Mouse (Mus musculus) thymus, postnatal 4 days (tissue): ENCODE measurements around the gene Abcg8.

Experiments used
- DNase-seq: peaks from one replicate; pipeline ENCODE4 v3.0.0; 2021

The Abcg8 gene

GRCm38 (mm10) chr17:84675951-84676366 lies at the start of gene Abcg8:
Gene Abcg8, plus strand, starts transcription at chr17:84676302.
- no peak for DNase-seq

DNA sequence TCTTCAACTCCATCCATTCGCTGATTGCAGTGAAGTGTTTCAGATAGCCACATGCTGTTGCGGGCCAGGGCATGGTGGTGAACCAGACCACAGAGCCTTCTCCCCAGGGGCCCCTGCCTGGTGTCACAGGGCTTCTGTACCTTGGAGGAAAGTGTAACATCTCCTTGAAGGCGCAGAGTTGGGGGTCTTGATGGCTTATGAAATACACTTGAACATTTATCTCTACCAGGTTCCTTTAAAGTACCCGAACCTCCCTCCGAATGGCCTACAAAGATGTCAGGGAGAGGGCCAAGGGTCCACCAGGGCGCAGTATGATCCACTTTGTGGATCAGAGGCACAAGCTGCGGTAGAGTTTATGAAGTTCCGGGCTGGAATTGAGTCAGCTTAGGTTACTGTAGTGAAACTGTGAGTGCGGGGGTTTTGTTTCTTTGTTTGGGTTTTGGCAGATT lies 49.2 kb upstream of the Abcg8 start:
- no peak for DNase-seq

DNA sequence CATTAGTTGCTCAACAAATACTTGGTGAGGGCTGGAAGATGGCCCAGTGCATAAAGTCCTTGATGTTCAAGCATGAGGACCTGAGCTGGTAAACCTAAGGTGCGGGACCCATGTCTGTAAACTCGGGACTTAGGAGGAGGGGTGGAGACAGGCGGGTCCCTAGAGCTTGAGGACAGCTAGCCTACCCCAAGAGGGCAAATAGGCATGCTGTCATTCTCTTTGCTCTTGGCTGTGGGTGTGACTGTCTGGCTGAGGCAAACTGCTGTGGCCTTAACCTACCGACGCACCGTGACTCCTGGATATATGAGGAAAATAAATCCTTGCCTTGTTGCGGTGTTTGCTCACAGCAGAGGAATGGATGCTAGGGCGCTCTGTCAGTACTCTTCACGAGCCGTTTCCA lies 48.4 kb upstream of the Abcg8 start:
- DNase-seq: no peak

- no peak for DNase-seq
Observed at GRCm38 (mm10) chr17:84628611-84629010, 47.5 kb upstream of the Abcg8 start.

- DNase-seq: no peak
Observed at GRCm38 (mm10) chr17:84631836-84632235, 44.3 kb upstream of the Abcg8 start.

DNA sequence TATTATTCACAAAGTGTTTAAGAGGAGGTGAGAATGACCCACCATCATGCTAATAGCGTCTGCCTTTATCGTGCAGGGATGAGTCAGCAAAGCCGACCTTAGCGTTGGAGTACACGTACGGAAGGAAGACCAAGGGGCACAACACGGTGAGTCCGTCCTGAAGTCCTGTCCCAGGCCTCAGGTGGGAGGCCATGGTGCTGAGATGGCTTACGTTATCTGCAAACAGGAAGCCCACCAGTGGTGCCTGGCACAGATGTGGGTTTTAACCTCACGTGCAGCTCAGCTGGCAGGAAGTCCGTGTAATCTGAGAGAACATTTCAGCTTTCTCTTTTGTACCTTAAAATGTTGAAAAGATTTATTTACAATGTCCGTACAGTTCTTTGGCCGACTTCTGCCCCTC lies 42.7 kb upstream of the Abcg8 start:
- DNase-seq: peak; percentile 62

DNA sequence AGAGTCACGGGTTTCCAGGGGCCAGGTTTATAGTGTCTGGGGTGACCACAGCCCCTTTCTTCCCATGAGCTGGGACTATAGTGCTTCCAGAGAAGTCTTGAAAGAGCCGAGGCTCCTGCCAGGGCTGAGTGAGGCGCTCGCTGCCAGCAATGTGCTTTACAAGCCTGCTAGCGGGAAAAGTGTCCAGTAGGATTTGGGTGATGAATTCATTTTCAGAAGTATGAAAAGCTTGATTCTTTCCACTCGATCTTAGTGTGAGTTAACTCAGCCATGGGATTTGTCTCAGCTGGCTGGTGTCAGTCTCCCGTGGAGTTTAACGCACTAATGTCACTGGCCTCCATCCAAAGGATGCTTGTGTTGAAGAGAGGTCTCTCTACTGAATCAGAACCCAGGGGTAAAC lies 39.8 kb upstream of the Abcg8 start:
- no peak for DNase-seq

- no peak for DNase-seq
Observed at GRCm38 (mm10) chr17:84637971-84638370, 38.1 kb upstream of the Abcg8 start.

DNA sequence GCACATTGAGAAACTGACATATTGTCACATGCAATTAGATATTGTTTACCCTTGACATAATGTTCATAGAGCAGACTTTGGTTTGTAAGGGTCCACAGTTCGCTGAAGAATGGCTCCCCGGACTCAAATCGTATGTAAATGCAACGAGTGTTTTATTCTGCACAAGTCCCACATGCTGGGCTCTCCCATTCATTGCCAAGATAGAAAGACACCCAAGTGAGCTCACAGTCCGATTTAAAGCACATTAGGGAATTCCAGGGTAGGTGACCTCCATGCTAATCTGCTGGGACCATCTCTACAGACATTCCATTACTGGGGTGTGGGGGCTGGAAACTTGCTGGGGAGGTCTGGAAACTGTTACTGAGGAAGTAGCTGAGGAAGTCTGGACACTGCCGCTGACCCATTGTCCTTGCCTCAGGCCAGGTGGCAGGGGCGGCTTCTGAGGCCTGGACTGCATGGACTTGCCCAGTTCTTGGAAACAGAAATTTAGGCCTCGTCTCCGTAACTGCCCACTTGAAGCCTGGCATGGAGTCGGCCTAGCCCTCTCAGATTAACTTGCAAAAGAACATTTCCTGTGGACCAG lies 36.2 kb upstream of the Abcg8 start:
- DNase-seq: no peak

DNA sequence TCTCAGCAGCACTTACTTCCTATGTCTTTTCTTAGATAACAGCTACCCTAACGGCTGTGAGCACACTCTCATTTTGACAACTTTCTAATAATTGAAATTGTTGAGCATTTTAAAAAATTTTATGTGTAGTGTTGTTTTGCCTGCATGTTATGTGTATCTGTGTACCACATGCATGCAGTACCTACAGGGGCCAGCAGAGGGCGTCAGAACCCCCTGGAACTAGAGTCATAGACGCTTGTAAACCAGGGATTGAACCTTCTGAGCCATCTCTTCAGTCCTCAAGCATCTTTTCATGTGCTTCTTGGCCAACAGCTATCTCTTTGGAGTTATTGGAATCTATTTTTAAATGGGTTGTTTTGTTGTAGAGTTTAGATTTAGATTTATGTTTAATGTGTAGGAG lies 34.2 kb upstream of the Abcg8 start:
- peak; percentile 84 for DNase-seq

DNA sequence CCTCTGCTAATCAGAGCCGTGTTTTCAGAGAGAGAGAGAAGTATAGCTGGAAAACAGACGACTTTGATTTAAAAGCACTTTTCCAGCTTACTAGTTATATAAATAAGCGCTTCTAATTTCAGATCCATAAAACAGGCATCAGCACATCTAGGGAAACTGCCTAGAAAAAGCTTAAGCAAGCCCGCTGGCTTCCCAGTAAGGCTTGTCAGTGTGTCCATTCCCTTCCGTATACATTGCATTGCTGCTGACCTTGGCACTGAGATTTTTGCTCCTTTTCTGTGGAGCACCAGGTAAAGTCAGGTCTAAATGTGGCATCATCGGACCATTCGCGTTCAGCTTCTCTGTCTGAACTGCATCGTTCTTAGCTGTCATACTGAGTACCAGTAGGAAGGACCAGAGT lies 33.8 kb upstream of the Abcg8 start:
- no peak for DNase-seq

DNA sequence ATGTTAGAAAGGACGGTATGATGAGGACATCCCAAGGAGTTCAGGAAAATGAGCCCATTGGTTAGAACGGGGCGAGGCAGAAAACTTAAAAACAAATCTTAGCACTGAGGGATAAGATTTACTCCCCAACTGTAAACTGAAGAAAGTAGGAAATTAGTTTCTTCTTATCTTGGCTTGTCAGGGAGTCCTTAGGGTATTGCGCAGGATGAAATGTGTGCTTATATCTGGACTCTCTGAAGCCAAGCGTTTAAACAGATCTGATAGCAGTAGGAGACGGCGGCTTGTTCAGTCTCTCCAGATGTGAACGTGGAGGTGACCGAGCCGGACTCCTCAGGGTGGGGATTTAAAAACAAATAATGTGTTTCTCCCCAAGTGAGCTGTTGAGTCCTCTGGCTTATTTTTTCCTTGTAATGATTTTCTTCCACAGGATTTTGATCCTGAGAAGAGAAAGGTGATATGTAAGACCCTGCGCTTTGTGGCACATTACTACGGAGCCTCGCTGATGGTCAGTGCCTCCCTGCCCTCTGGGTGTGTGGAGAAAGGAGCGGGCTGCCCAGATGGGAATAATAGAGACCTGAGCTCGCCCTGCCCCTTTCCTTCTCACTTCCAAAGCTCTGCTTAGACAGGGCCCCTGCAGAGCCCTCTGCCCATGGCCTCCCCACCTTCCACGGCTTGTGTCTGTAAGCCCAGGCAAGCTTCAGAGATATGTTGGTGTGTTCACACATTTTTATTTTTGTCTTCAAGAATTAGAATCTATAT lies 31.6 kb upstream of the Abcg8 start:
- no peak for DNase-seq

GRCm38 (mm10) chr17:84645119-84645518 lies 31.0 kb upstream of the Abcg8 start:
- no peak for DNase-seq

- DNase-seq: no peak
Observed at GRCm38 (mm10) chr17:84645894-84646293, 30.2 kb upstream of the Abcg8 start.

GRCm38 (mm10) chr17:84646477-84646876 lies 29.6 kb upstream of the Abcg8 start:
- no peak for DNase-seq

DNA sequence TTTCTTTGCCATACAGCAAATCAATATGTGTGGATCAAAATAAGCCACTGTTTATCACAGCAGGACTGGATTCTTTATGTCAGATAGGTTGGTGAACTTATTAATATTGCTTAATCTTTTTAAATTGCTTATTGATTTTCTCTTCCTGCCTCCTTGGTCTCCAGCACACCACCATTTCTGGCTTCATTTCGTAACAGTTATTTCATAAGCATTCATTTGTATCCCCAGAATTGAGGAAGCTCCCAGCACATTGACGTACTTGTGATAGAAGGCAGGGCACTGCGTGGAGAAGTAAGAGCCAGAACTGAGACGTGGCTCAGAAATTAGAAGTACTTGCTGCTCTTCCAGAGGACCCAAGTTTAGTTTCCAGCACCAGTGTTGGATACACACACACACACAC lies 28.5 kb upstream of the Abcg8 start:
- DNase-seq: no peak

DNA sequence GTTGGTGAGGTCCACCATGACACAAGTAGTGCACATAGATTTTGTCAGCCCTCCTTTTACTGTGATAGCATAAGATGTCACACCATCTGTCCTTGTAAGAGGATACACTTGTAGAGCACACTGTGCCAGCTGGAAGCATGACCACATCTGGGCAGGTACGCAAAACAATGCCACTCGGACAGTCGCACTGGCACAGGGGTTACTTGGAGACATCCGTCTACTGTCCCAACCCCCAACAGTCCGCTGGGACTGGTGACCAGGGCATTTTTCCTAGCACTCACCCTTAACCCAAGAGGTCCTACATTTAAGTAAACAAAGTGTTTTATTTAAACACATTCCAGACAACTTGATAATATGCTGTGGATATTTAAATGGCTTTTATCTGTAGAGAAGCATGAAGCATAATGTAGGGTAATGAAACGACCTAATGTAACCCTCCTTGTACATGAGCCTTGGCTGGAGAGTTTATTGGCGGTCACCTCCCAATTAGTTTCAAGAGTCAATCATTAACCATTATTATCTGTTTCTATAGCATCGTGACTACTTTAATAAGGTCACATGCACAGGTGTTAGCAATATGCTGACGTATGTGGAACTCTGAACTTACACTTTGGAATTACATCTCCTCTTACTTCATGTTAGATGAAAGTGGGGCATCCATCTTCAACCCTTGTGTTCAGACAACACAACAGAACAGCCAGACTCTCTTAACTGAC lies 25.6 kb upstream of the Abcg8 start:
- no peak for DNase-seq

- no peak for DNase-seq
Observed at GRCm38 (mm10) chr17:84653544-84653943, 22.6 kb upstream of the Abcg8 start.

DNA sequence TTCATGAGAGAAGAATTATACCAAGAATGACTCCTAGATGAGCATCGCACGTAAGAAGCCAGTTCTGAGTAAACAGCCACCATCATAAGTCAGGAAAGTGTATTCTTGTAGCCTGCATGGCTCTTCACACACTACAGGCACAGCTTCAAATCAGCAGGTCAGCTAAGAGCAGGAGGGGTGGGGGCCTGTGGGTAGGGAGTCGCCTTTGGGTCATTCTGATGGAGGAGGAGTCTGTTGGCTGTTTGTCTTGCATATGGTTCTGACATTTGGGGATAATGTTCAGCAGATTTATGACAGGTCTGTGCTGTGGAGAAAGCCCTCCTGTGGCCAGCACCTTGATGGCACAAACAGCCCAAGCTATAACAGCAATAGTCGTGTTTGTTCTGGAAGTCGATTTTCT lies 19.9 kb upstream of the Abcg8 start:
- DNase-seq: no peak

GRCm38 (mm10) chr17:84656653-84657421 lies 19.3 kb upstream of the Abcg8 start:
- DNase-seq: no peak

GRCm38 (mm10) chr17:84657422-84657732 lies 18.7 kb upstream of the Abcg8 start:
- no peak for DNase-seq

GRCm38 (mm10) chr17:84657782-84658181 lies 18.3 kb upstream of the Abcg8 start:
- DNase-seq: no peak

GRCm38 (mm10) chr17:84658195-84658594 lies 17.9 kb upstream of the Abcg8 start:
- DNase-seq: no peak

DNA sequence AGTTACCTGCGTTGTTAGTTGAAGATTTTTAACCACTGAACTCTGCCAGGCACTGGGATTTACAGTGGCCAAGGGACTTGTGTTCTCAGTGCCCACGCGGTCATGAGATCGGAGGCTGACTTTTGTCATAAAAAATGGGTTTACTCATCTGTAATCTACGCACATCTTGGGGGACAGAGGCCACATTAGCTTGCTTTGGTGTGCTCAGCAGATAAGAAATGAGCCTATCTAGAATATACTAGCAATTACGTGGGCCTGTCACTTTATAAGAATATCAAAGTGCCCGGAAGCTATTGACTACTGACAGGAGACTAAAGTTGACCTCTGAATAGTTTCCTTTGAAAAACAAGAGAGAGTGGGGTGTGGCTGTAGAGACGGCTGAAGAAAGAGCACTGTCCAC lies 17.2 kb upstream of the Abcg8 start:
- DNase-seq: no peak
